Mouse (Mus musculus): ENCODE measurements around the gene Nutf2-ps1.

- TF ChIP-seq CTCF (IDR thresholded peaks at IDR 0.05; ENCODE audit: low read depth) (no peak), EP300 (IDR thresholded peaks at IDR 0.05; ENCODE audit: low read depth) (no peak)
Observed at GRCm38 (mm10) chr19:53543602-53544001, 45.3 kb downstream of the Nutf2-ps1 start.
